Mouse (Mus musculus) ES-E14 (cell line): ENCODE measurements around the gene Cenpp.

Experiments used
- CHD2 ChIP-seq: IDR thresholded peaks from 2 replicates; pipeline ENCODE4 v1.6.1; 2014; ENCODE audit warnings: mild to moderate bottlenecking, low read depth, low read length, inconsistent platforms
- HCFC1 ChIP-seq: IDR thresholded peaks from 2 replicates; pipeline ENCODE4 v1.6.1; 2012; ENCODE audit warnings: low read length, inconsistent platforms, borderline replicate concordance; ENCODE audit not compliant: insufficient read depth
- MAFK ChIP-seq: IDR thresholded peaks from 2 replicates; pipeline ENCODE4 v1.6.1; 2014; ENCODE audit warnings: mild to moderate bottlenecking, low read depth, low read length, inconsistent platforms; ENCODE audit not compliant: insufficient read depth
- ZNF384 ChIP-seq: IDR thresholded peaks from 2 replicates; pipeline ENCODE4 v1.6.1; 2012; ENCODE audit warnings: low read depth, low read length, inconsistent platforms

DNA sequence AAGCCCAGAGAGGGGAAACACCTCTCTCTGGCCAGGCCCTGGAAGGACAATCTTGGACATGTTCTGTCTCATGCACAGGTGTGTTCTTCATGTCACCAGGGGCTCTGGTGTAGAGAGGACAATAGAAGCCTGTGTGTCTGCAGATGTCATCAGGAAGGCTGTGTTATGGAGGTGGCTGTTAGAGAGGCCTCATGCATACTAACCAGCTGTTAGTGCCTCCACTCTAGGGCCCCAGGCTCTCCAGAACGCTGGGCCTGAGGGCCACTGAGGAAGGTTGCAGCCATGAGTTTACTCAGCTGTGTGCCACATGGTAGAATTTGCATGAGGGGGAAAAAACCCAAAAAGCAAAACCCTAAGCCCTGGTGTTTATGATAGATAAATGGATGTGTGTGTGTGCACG lies 185.0 kb downstream of the Cenpp start:
- TF ChIP-seq CHD2 (no peak), HCFC1 (no peak), ZNF384 (no peak), MAFK (no peak)
